In genomic region chr9:98373358-98373757, GRCm38 (mm10) we compare ENCODE assay signal across 14 mouse cellular contexts. TPM values are rescaled to one million over a fixed set of nuclear protein-coding genes. Genes with fewer than 3 reads are reported as not detected.
DNase-seq lines count a peak whose midpoint lies in the region; ATAC-seq and TF ChIP-seq lines count a peak whose summit lies in the region.
"Had no signal": no experiment of that assay in that cellular context is flagged by ENCODE, and none has a peak within 500 bp of the region (broad histone marks: within the 10 kb centered on the region; RNA-seq: fewer than 3 reads in every experiment).

No protein-coding gene starts in this region.

- 0 out of 2 replicates have a peak, but pooled peaks have one; percentile 17 for TF ChIP-seq CTCF in kidney, adult 2 months (conservative IDR thresholded peaks at IDR 0.05; ENCODE audit: insufficient read depth, insufficient read length, low read depth, low read length)

- H3K27ac ChIP-seq in kidney, adult 2 months (ENCODE audit: insufficient read depth, low read depth, low read length), result no peak overlapping the region
- H3K27ac ChIP-seq in midbrain, embryonic 11.5 days (ENCODE audit: low read depth, low read length), result no peak overlapping the region
- no peak overlapping the region for H3K27ac ChIP-seq in midbrain, embryonic 15.5 days
- H3K27ac ChIP-seq: embryonic facial prominence, embryonic 13.5 days; hindbrain, embryonic 12.5 days; limb, embryonic 13.5 days had no signal

- H3K9me3 ChIP-seq in midbrain, embryonic 11.5 days (ENCODE audit: control insufficient read depth, low read length), result no peaks in the 10 kb centered on the region
- H3K9me3 ChIP-seq in midbrain, embryonic 15.5 days, result no peaks in the 10 kb centered on the region
- H3K9me3 ChIP-seq: embryonic facial prominence, embryonic 13.5 days; hindbrain, embryonic 12.5 days; limb, embryonic 13.5 days had no signal

- no peak overlapping the region for H3K4me3 ChIP-seq in kidney, adult 2 months (ENCODE audit: insufficient read depth, low read depth, low read length)
- no peak overlapping the region for H3K4me3 ChIP-seq in midbrain, embryonic 11.5 days (ENCODE audit: low read depth, low read length)
- H3K4me3 ChIP-seq in midbrain, embryonic 15.5 days, result no peak overlapping the region
- H3K4me3 ChIP-seq: embryonic facial prominence, embryonic 13.5 days; hindbrain, embryonic 12.5 days; limb, embryonic 13.5 days had no signal

- ATAC-seq in midbrain, embryonic 11.5 days (ENCODE audit: low FRiP score), result no peak
- no peak for ATAC-seq in midbrain, embryonic 15.5 days (replicated peaks)

- no peak overlapping the region for H3K4me2 ChIP-seq in midbrain, embryonic 11.5 days
- no peak overlapping the region for H3K4me2 ChIP-seq in midbrain, embryonic 15.5 days
- H3K4me2 ChIP-seq: embryonic facial prominence, embryonic 13.5 days; hindbrain, embryonic 12.5 days; limb, embryonic 13.5 days had no signal

- DNase-seq in kidney, adult 2 months, result peak; percentile 5
- DNase-seq in kidney, adult 11 months, result no peak
- peak; percentile 83 for DNase-seq in midbrain, embryonic 11.5 days (ENCODE audit: low spot score, missing footprints)
- peak; percentile 53 for DNase-seq in R1 (ENCODE audit: low read depth, low spot score)
- DNase-seq in testis, postnatal 10 days (ENCODE audit: low spot score), result peak; percentile 47
- no peak for DNase-seq in spleen, adult 12 weeks (ENCODE audit: low spot score)
- DNase-seq: cerebellum, adult 2 months; kidney, adult 8-10 months; right cerebral cortex, postnatal 14 days; thymus, adult 18-20 months had no signal

- no peak overlapping the region for H3K9ac ChIP-seq in midbrain, embryonic 11.5 days (ENCODE audit: low read length)
- H3K9ac ChIP-seq in midbrain, embryonic 15.5 days, result no peak overlapping the region
- H3K9ac ChIP-seq: embryonic facial prominence, embryonic 13.5 days; hindbrain, embryonic 12.5 days; limb, embryonic 13.5 days had no signal

- no peaks in the 10 kb centered on the region for H3K27me3 ChIP-seq in kidney, adult 2 months (replicated peaks; ENCODE audit: control insufficient read depth, insufficient read depth, low read length)
- no peaks in the 10 kb centered on the region for H3K27me3 ChIP-seq in midbrain, embryonic 11.5 days (ENCODE audit: control insufficient read depth, insufficient read depth, low read length)
- H3K27me3 ChIP-seq in midbrain, embryonic 15.5 days (replicated peaks), result no peaks in the 10 kb centered on the region
- H3K27me3 ChIP-seq: embryonic facial prominence, embryonic 13.5 days; hindbrain, embryonic 12.5 days had no signal

- 0 out of 2 replicates have a peak, but pooled peaks cover 2% of the 10 kb centered on the region for H3K4me1 ChIP-seq in kidney, adult 2 months (ENCODE audit: control insufficient read depth, insufficient read depth, low read length)
- H3K4me1 ChIP-seq in midbrain, embryonic 11.5 days (ENCODE audit: control insufficient read depth, insufficient read depth, low read length), result peaks cover 5% of the 10 kb centered on the region
- 0 out of 2 replicates have a peak, but pooled peaks cover 5% of the 10 kb centered on the region for H3K4me1 ChIP-seq in midbrain, embryonic 15.5 days

- H3K36me3 ChIP-seq in kidney, adult 2 months (ENCODE audit: control insufficient read depth, insufficient read depth, low read length), result no peaks in the 10 kb centered on the region
- H3K36me3 ChIP-seq in midbrain, embryonic 11.5 days (ENCODE audit: control insufficient read depth, insufficient read depth, low read length), result no peaks in the 10 kb centered on the region
- no peaks in the 10 kb centered on the region for H3K36me3 ChIP-seq in midbrain, embryonic 15.5 days (replicated peaks)
- H3K36me3 ChIP-seq: embryonic facial prominence, embryonic 13.5 days; hindbrain, embryonic 12.5 days; limb, embryonic 13.5 days had no signal

- no peak for TF ChIP-seq POLR2A in kidney, adult 2 months (IDR thresholded peaks at IDR 0.05; ENCODE audit: low read depth, low read length)

- WGBS in kidney, adult 2 months, result 95% methylated on average over 5 of the region's 5 CpGs
- 92% methylated on average over 5 of the region's 5 CpGs for WGBS in midbrain, embryonic 11.5 days
- 95% methylated on average over 5 of the region's 5 CpGs for WGBS in midbrain, embryonic 15.5 days

RNA-seq across cellular contexts. Expression of gene Rbp1, which starts 49.4 kb away (rescaled TPM):
- 6.4 and 6.7 TPM in 2 replicates for polyA plus RNA-seq in kidney, adult 2 months (2012; rRNA removed)
- 26.0 and 27.5 TPM in 2 replicates for polyA plus RNA-seq in midbrain, embryonic 11.5 days (2014; fragmentation: Nextera tagmentation; extraction: Ambion mirVana)
- 25.5 and 30.7 TPM in 2 replicates for polyA plus RNA-seq in midbrain, embryonic 15.5 days (2015; fragmentation: Nextera tagmentation; extraction: Ambion mirVana)

Comparison
In these comparisons a context has a peak if more than half of its experiments do, and no peak if none do; other contexts are left out.
1. DNase-seq: peak in kidney, adult 2 months (single experiment), midbrain, embryonic 11.5 days (single experiment), R1 (single experiment) and testis, postnatal 10 days (single experiment); none in kidney, adult 11 months (single experiment) and spleen, adult 12 weeks (single experiment).